Mouse (Mus musculus) ES-E14 (cell line): Measurements from ENCODE around the gene Kntc1. TPM values are rescaled to one million over a fixed set of nuclear protein-coding genes. Genes with fewer than 3 reads are reported as not detected.

Source experiments
- DNase-seq: peaks from one replicate; pipeline ENCODE4 v3.0.0-alpha.2; 2013; ENCODE audit warnings: low read depth, low spot score
- H3K27ac ChIP-seq: 2 replicates; pipeline ENCODE4 v1.5.1; 2012; ENCODE audit warnings: low read depth, mild to moderate bottlenecking, low read length, moderate library complexity, mixed read lengths; ENCODE audit not compliant: poor library complexity, insufficient read depth, severe bottlenecking
- H3K36me3 ChIP-seq: 2 replicates; pipeline ENCODE4 v1.6.1; 2012; ENCODE audit warnings: mild to moderate bottlenecking, low read length, moderate library complexity, mixed read lengths; ENCODE audit not compliant: control insufficient read depth, poor library complexity, insufficient read depth, severe bottlenecking
- H3K4me1 ChIP-seq, 2 experiments: fragments of 150-350 bp in 1 of 2; sonication (generic) in 1 of 2; 2 replicates each; pipeline ENCODE4 v1.6.1; 2012; ENCODE audit warnings: low read length in 2 of 2, mild to moderate bottlenecking in 1 of 2, mixed read lengths in 1 of 2; ENCODE audit not compliant: control insufficient read depth in 2 of 2, insufficient read depth in 2 of 2, poor library complexity in 1 of 2
- H3K4me3 ChIP-seq, 2 experiments: fragments of 150-350 bp in 1 of 2; sonication (generic) in 1 of 2; 2 replicates each; pipeline ENCODE4 v1.5.1; 2012; ENCODE audit warnings: low read length in 2 of 2, low read depth in 1 of 2, mild to moderate bottlenecking in 1 of 2, mixed read lengths in 1 of 2; ENCODE audit not compliant: insufficient read depth in 1 of 2, poor library complexity in 1 of 2, severe bottlenecking in 1 of 2
- H3K9ac ChIP-seq: 2 replicates; pipeline ENCODE4 v1.6.1; 2012; ENCODE audit warnings: low read depth, mild to moderate bottlenecking, low read length, mixed read lengths; ENCODE audit not compliant: poor library complexity, insufficient read depth, severe bottlenecking
- H3K9me3 ChIP-seq: fragments of 150-350 bp; sonication (generic); 2 replicates; pipeline ENCODE4 v1.6.1; 2012; ENCODE audit warnings: low read depth, mild to moderate bottlenecking, low read length; ENCODE audit not compliant: control insufficient read depth, insufficient read depth
- CHD2 ChIP-seq: IDR thresholded peaks from 2 replicates; pipeline ENCODE4 v1.6.1; 2014; ENCODE audit warnings: mild to moderate bottlenecking, low read depth, low read length, inconsistent platforms
- HCFC1 ChIP-seq: IDR thresholded peaks from 2 replicates; pipeline ENCODE4 v1.6.1; 2012; ENCODE audit warnings: low read length, inconsistent platforms, borderline replicate concordance; ENCODE audit not compliant: insufficient read depth
- MAFK ChIP-seq: IDR thresholded peaks from 2 replicates; pipeline ENCODE4 v1.6.1; 2014; ENCODE audit warnings: mild to moderate bottlenecking, low read depth, low read length, inconsistent platforms; ENCODE audit not compliant: insufficient read depth
- ZC3H11A ChIP-seq: IDR thresholded peaks from 2 replicates; pipeline ENCODE4 v1.6.1; 2012; ENCODE audit warnings: low read depth, mild to moderate bottlenecking, inconsistent platforms, low read length, borderline replicate concordance
- ZNF384 ChIP-seq: IDR thresholded peaks from 2 replicates; pipeline ENCODE4 v1.6.1; 2012; ENCODE audit warnings: low read depth, low read length, inconsistent platforms
- in situ Hi-C, 2 experiments: fragments of 600-800 bp; cut with MboI; formaldehyde crosslinking; loops; one replicate each; pipeline ENCODE4 v1.15.1; 2025; ENCODE audit warnings: low sequenced_read_pairs in 2 of 2, inconsistent platforms in 1 of 2; ENCODE audit not compliant: unreplicated experiment in 2 of 2
- total RNA-seq: library from RNA; depleted of rRNA; stranded (reverse); fragments of 300-350 nt; gene quantifications from 2 replicates; pipeline ENCODE4 v1.2.3, GENCODE M21; 2012; rRNA removed

Kntc1 gene
- 71.3 and 75.8 TPM in 2 replicates for total RNA-seq

DNA sequence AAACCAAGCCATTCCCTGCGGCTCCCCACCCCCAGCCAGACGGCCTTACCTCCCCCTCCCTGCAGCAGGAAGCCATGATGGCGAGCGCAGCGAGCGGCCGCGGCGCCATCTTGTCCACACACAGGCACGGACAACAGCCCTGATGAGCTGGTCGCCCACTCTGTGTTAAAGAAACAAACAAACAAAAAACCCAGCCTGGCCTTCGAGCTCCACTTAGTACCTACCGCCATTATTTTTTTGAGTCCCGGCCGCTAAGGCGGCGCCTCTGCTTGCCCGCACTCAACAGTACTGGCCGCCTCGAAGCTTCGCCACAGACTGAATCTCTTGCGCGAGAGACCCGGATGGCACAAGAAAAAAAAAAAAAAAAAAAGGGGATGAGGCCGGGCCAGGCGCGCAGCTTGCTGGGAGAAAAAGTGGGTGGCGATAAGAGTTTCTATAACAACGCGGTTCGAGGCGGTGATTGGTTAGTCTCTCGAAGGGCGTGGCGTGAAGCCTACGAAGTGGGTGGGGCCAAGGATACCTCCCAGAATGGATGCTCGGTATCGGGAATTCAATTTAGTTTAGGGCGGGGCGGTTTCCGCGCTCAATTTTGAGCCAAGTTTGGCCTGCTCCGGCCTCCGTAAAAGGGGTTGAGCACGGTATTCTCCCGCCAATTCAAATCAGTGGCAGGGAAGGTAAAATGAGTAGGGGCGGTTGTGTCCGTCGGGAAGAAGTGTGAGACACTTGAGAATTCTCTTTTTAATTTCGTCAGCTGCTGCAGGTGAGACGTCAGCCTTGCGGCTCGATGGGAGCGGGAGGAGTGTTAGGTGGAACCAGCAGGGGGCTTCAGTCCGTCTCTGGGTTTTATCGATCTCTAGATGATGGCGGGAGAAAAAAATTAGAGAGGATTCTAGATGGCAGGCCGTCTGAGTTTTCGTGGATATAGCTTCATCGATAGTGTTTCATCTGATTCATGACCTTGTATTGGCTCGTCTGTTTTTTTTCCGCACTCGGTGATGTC, at the start of gene Kntc1, which contains the start of gene Rsrc2:
Kntc1 (plus strand) TSS at position 652 of the 1,000 bp plus-strand sequence.
Rsrc2 (minus strand) TSS at position 350 of the 1,000 bp plus-strand sequence.
- H3K36me3 ChIP-seq: peaks cover 9% of the 10 kb centered on the region
- H3K4me3 ChIP-seq: peak within 1 kb of the TSS; percentile 86 to 97
- in situ Hi-C loops: loop anchor here in 1 of 2 experiments (25.0 kb wide), 1 partner anchor 638 kb away; no protein-coding TSS in a partner anchor

DNA sequence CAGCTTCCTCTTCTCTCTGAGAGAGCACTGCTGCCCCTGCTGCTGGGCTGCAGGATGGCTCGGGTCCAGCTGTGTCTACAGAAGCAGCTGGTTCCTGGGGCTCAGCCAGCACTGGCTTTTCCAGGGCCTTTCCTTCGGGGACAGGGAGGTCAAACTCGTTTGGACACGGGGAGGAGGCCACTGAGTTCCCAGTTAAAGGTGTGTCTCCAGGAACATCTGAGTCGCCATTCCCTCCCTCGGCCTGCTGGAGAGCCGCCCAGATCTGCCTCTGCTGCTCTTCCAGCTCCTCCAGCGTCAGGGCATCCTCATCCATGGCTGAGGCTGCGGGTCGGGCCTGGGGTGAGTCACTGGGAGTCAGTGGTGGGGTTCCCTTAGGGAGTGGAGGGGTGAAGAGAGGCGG, 48.9 kb upstream of the Kntc1 start:
- Histone ChIP-seq H3K36me3 (peaks cover 48% of the 10 kb centered on the region), H3K4me3 (no peak overlapping the region), H3K9me3 (no peaks in the 10 kb centered on the region), H3K4me1 (no peaks in the 10 kb centered on the region), H3K27ac (no peak overlapping the region), H3K9ac (no peak overlapping the region)
- in situ Hi-C loops: no loop called here
- DNase-seq: no peak
- TF ChIP-seq ZNF384 (no peak), ZC3H11A (no peak), MAFK (no peak), CHD2 (no peak), HCFC1 (no peak)

More for the DNA sequence above, at the start of gene Kntc1, which contains the start of gene Rsrc2:
- peak; percentile 99 for DNase-seq
- no peaks in the 10 kb centered on the region for H3K9me3 ChIP-seq
- peak within 1 kb of the TSS; percentile 93 for H3K27ac ChIP-seq
- peak within 1 kb of the TSS; percentile 99 for H3K9ac ChIP-seq
- TF ChIP-seq CHD2: no peak
- TF ChIP-seq ZC3H11A: no peak
- peak; percentile 74 for TF ChIP-seq HCFC1
- peak; percentile 99 for TF ChIP-seq ZNF384
- TF ChIP-seq MAFK: 0 out of 2 replicates have a peak, but pooled peaks have one; percentile 27
- peaks cover 2 to 5% of the 10 kb centered on the region in 2 experiments; a peak in 2 of 4 replicates for H3K4me1 ChIP-seq

DNA sequence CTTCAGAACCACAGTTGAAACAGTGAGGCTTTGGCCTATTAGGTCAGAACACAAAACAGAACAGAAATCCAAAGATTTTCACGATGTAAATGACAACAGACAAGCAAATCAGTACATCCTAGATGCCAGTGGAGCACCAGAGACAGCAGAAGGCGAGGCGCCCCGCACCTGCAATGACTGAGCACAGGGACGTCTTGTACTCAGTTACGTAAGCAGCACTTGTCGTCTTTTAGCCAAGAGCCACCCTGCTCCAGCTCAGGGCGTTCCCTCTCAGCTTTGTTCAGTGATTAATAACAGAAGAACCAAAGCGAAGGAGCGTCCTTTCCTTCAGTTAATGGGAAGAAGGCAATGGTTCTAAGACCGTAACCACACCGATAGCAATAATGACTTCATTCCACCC, 40.9 kb upstream of the Kntc1 start:
- no peak for DNase-seq
- Histone ChIP-seq H3K4me1 (no peaks in the 10 kb centered on the region), H3K27ac (no peak overlapping the region), H3K36me3 (peaks cover 52% of the 10 kb centered on the region), H3K4me3 (no peak overlapping the region), H3K9me3 (no peaks in the 10 kb centered on the region), H3K9ac (no peak overlapping the region)
- in situ Hi-C loops: no loop called here
- TF ChIP-seq MAFK (no peak), CHD2 (no peak), HCFC1 (no peak), ZC3H11A (no peak), ZNF384 (no peak)

DNA sequence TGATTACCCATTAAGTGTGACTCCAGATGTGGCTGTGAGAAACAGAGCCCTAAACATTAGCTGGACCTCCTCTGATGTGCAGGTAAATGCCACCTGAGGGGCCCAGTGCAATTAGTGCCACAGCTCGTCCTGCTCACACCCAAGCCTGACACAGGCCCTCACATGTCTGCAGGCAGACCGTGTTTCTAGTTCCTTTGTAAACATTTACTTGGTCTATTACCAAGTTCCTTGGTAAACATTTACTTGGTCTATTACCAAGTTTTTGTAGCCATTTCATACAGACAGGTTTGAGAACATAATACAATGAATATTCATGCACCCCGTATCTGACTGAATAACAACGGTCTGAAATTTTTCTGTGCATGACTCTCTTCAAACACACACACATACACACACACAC, 39.9 kb upstream of the Kntc1 start:
- Histone ChIP-seq H3K27ac (no peak overlapping the region), H3K9me3 (no peaks in the 10 kb centered on the region), H3K4me3 (no peak overlapping the region), H3K9ac (no peak overlapping the region), H3K36me3 (peaks cover 53% of the 10 kb centered on the region), H3K4me1 (no peaks in the 10 kb centered on the region)
- no peak for DNase-seq
- in situ Hi-C loops: no loop called here
- TF ChIP-seq ZNF384 (no peak), HCFC1 (no peak), MAFK (no peak), ZC3H11A (no peak)
